Mouse (Mus musculus) forebrain, embryonic 13.5 days (tissue): ENCODE measurements around the gene 3300002I08Rik. TPM values are rescaled to one million over a fixed set of nuclear protein-coding genes. Genes with fewer than 3 reads are reported as not detected.
"Not testable (repeated sequence)": the region's sequence is repeated elsewhere in the genome, so short reads cannot be mapped to it uniquely, and the experiment has no call there.

Experiments used
- ATAC-seq: fragments of 200-750 bp; cut with Nextera tagmentation; 2 replicates; pipeline ENCODE4 v1.8.0; 2017
- H3K27ac ChIP-seq: fragments of 300-500 bp; sonication (generic); 2 replicates; pipeline ENCODE4 v1.5.1; 2015; ENCODE audit warnings: inconsistent platforms, mild to moderate bottlenecking, moderate library complexity
- H3K27me3 ChIP-seq: fragments of 300-500 bp; sonication (generic); 2 replicates; pipeline ENCODE4 v1.6.1; 2015; ENCODE audit warnings: mild to moderate bottlenecking, inconsistent platforms
- H3K36me3 ChIP-seq: fragments of 300-500 bp; sonication (generic); 2 replicates; pipeline ENCODE4 v1.6.1; 2015; ENCODE audit warnings: mild to moderate bottlenecking, inconsistent platforms; ENCODE audit not compliant: poor library complexity, severe bottlenecking
- H3K4me1 ChIP-seq: fragments of 300-500 bp; sonication (generic); 2 replicates; pipeline ENCODE4 v1.6.1; 2015; ENCODE audit warnings: inconsistent platforms
- H3K4me2 ChIP-seq: fragments of 300-500 bp; sonication (generic); 2 replicates; pipeline ENCODE4 v1.6.1; 2015; ENCODE audit warnings: inconsistent platforms, mild to moderate bottlenecking, moderate library complexity
- H3K4me3 ChIP-seq: fragments of 300-500 bp; sonication (generic); 2 replicates; pipeline ENCODE4 v1.5.1; 2015; ENCODE audit warnings: mild to moderate bottlenecking, inconsistent platforms
- H3K9ac ChIP-seq: fragments of 300-500 bp; sonication (generic); 2 replicates; pipeline ENCODE4 v1.6.1; 2015; ENCODE audit warnings: mild to moderate bottlenecking, inconsistent platforms
- H3K9me3 ChIP-seq: fragments of 300-500 bp; sonication (generic); replicated peaks from 2 replicates; pipeline ENCODE4 v1.6.1; 2016; ENCODE audit warnings: inconsistent platforms
- WGBS: fragments of 180-500 bp; shearing (Covaris S2); methylation state at CpG from one replicate; pipeline ENCODE4 v1.1.7; 2015; 5-methylcytosine and 5-hydroxymethylcytosine counted together
- polyA plus RNA-seq: library from polyadenylated mRNA; unstranded; fragments of >200 nt; fragmentation: Nextera tagmentation; extraction: Ambion mirVana; gene quantifications from 2 replicates; pipeline ENCODE4 v1.2.1, GENCODE M21; 2015

Gene 3300002I08Rik
- polyA plus RNA-seq: 13.3 and 14.9 TPM in 2 replicates

DNA sequence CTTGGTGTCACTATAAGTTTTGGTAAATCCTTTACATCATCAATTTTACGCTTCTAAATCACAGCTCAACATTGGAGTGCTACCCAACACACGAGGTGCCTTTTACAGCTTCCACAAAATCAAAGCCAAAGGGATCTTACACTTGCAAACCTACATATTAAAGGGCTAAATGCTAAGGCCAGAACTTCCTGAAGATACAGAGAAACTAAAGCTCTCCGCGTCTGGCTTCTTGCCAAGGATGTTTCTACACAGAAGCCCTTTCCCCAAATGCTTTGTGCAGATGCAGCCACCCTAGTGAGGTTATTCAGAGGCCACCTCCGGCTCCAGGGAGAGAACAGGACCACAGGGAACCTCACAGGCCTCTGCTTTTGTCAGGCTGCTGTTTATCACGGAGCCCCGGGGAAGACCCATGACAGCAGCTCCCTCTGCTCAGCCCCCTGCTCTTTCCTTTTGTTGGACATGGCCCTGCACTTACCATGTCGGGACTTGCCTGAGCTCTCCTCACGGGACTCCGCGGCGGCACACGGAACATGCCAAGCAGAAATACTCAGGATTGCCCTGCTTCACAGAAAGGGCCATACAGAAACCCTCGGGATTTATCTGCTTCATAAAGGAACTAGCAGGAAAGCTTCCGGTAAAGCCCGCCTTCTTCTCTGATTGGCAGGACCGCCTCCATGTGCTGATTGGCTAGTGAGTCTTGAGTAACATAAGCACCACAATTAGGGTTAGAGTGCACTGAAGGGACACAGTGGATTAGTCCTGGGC lies at the start of gene 3300002I08Rik:
Gene 3300002I08Rik, minus strand, starts transcription at position 653 of the 765 bp plus-strand sequence.
- 7% methylated on average over 17 of the region's 17 CpGs for WGBS
- H3K27ac ChIP-seq: peak within 1 kb of the TSS; percentile 85
- H3K4me3 ChIP-seq: peak within 1 kb of the TSS; percentile 63
- peak within 1 kb of the TSS; percentile 57 for H3K4me2 ChIP-seq
- peak; percentile 99 for ATAC-seq
- peak within 1 kb of the TSS; percentile 80 for H3K9ac ChIP-seq
- H3K36me3 ChIP-seq, H3K4me1 ChIP-seq, H3K27me3 ChIP-seq, H3K9me3 ChIP-seq: not testable (repeated sequence)

DNA sequence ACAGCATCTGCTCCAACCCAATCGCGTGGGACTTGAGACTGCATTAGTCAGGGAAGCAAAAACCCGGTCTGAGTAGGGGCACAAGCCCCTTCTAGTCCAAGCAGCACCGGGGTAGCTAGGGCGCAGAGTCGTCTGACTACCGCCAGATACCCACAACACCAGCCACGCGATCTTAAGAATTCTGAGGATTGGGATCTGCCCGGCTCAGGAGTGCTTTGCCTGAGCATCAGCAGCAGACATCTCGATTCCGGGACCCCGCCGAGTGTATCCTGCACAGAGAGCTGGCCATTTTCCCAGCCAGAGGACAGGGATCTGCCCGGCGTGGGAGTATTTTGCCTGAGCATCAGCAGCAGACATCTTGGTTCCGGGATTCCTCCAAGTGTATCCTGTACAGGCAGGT lies 49.6 kb upstream of the 3300002I08Rik start:
- ATAC-seq, H3K9ac ChIP-seq, H3K4me3 ChIP-seq, H3K27me3 ChIP-seq, H3K4me1 ChIP-seq, H3K4me2 ChIP-seq, H3K27ac ChIP-seq: not testable (repeated sequence)
- peaks cover 30% of the 10 kb centered on the region for H3K36me3 ChIP-seq
- 90% methylated on average over 17 of the region's 17 CpGs for WGBS
- H3K9me3 ChIP-seq: peaks cover 15% of the 10 kb centered on the region

DNA sequence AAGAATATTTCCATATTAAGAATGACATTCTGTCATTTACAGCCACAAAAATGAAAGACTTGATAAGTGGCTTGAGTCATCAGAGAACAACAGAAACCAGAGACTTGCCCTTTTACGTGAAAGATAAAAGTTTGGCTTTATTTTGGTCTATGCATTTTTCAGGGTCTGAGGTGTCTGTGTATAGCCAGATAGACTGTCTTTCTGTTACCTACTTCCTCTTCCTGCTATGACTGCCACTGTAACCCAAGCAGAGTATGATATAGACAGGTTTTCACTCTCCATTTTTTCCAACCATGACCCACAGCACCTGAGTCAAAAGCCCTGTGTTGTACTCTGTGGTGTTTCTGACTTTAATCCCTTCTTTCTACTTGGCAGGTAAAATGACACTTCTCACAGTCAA lies 27.6 kb upstream of the 3300002I08Rik start:
- Histone ChIP-seq H3K36me3 (no peaks in the 10 kb centered on the region), H3K4me3 (no peak overlapping the region), H3K9me3 (peaks cover 13% of the 10 kb centered on the region), H3K4me2 (no peak overlapping the region), H3K9ac (no peak overlapping the region), H3K4me1 (no peaks in the 10 kb centered on the region), H3K27me3 (no peaks in the 10 kb centered on the region), H3K27ac (no peak overlapping the region)
- ATAC-seq: no peak
- WGBS: 94% methylated on average over 1 of the region's 1 CpGs

DNA sequence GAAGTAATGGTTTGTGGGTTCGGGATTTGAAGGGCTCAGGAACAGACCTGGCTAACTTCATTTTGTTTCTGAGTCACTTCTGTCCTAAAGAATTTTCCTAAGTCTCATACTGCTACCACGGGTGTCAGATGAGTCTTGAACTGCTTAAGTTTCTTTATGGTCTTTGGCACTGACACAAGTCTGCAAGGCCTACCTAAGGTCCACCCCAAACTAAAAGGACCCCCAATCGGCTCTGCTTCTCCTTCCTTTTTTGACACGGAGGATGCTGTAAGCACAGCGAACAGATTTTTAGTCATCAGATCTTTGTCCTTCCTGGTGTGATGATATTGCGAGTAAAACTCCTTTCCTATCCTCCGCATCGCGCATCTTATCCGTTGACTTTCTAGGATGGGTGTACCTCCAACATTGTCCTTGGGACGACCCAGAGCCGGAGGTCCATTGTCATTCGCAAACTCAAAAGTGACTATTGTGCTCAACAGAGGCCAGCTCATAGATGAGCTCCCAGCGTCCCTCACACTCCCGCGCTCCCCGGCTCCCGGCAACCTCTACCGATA lies 23.1 kb upstream of the 3300002I08Rik start:
- 96% methylated on average over 19 of the region's 19 CpGs for WGBS
- not testable (repeated sequence) for H3K4me3 ChIP-seq, H3K9ac ChIP-seq, H3K36me3 ChIP-seq, H3K27ac ChIP-seq, H3K9me3 ChIP-seq, H3K4me2 ChIP-seq, ATAC-seq, H3K27me3 ChIP-seq, H3K4me1 ChIP-seq

DNA sequence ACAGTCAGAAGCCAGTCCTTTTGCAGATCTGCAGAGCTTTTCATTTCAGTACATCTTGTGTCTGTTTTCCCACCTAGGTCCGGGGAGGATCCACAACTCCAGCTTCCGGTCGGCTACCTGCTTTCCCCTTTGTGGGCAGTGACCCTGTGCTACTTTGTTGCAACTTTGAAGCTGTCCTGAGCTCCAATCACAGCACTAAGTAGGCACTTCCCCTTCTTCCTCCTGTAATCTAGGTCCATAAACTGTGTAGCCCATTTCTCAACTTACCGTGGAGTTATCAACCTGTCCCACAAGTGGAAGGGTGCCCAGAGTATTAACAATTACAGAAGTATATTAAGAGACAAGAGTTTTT lies 289 bp upstream of the 3300002I08Rik start:
- peak; percentile 64; the same call in 1 of the 2 replicates for ATAC-seq
- H3K9ac ChIP-seq: peak overlapping the region; percentile 80
- WGBS: 13% methylated on average over 4 of the region's 4 CpGs
- peaks cover 3% of the 10 kb centered on the region; the same call in 1 of the 2 replicates for H3K36me3 ChIP-seq
- H3K4me1 ChIP-seq: no peaks in the 10 kb centered on the region
- peak overlapping the region; percentile 63 for H3K4me3 ChIP-seq
- H3K4me2 ChIP-seq: peak overlapping the region; percentile 57
- no peaks in the 10 kb centered on the region for H3K27me3 ChIP-seq
- no peaks in the 10 kb centered on the region for H3K9me3 ChIP-seq
- H3K27ac ChIP-seq: no peak overlapping the region

DNA sequence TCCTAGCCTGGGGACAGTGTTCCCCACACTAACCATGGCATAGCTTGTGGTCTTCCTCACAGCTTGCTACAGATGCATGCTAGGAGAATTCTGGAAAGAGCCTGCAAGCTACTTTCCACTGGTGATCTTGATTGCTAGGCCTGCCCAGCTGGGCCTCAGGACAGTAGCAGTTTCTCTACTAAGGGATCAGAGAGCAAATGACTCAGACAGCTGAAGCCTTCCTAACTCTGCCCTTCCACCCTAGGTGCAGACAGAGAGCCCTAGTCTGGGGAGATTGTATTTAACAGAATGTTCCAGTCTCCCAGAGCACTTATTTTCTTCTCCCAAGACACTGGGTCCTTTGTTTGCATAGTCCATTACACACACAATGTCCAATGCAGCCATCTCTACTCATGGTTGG lies 5.4 kb downstream of the 3300002I08Rik start:
- H3K36me3 ChIP-seq, H3K27me3 ChIP-seq, H3K9ac ChIP-seq, ATAC-seq, H3K4me3 ChIP-seq, H3K27ac ChIP-seq, H3K4me2 ChIP-seq, H3K4me1 ChIP-seq: not testable (repeated sequence)
- 0 out of 2 replicates have a peak, but pooled peaks cover 10% of the 10 kb centered on the region for H3K9me3 ChIP-seq

DNA sequence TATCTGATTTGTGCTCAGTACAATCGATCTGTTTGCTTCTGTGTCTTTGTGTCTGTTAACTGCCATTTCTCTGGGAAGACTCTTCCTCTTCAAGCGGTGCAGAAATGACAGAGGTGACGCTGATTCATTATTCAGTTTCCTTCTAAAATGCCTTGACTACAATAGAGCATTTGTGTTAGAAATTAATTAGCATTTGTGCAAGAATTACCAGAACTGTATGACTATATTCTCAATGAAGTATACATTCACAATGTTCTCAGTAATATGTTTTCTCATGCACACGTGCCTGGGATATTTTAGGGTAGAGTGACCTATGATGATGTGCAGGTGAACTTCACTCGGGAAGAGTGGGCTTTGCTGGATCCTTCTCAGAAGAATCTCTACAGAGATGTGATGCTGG lies 39.2 kb downstream of the 3300002I08Rik start, which contains the start of gene Gm10130:
Gene Gm10130, plus strand, starts transcription at position 301 of the 400 bp plus-strand sequence.
- no peak within 1 kb of the TSS for H3K4me3 ChIP-seq
- H3K36me3 ChIP-seq: peaks cover 53% of the 10 kb centered on the region
- H3K9ac ChIP-seq: no peak within 1 kb of the TSS
- ATAC-seq: no peak
- no peak within 1 kb of the TSS for H3K27ac ChIP-seq
- H3K27me3 ChIP-seq: no peaks in the 10 kb centered on the region
- no peak within 1 kb of the TSS for H3K4me2 ChIP-seq
- 94% methylated on average over 5 of the region's 5 CpGs for WGBS
- no peaks in the 10 kb centered on the region for H3K4me1 ChIP-seq
- H3K9me3 ChIP-seq: peaks cover 41% of the 10 kb centered on the region

DNA sequence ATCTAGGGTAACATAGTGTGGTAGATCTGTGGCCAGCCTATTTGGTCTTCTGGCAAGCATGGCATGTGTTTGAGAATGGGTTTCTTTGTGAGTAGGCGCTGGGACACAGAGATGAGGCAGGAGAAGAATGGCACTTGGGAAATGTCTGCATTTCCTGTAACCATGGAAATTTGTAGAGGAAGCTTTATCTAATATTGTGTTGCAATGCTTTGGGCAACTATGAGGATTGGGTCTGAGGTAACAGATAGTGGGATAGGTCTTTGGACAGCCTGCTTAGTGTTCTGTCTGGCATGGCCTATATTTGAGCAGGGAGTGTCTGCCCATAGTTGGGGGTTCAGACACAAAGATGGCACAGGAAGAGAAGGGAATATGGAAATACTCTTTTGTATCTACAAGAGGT lies 43.6 kb downstream of the 3300002I08Rik start:
- Histone ChIP-seq H3K9ac (no peak overlapping the region), H3K36me3 (peaks cover 56% of the 10 kb centered on the region), H3K4me1 (no peaks in the 10 kb centered on the region), H3K27ac (no peak overlapping the region), H3K9me3 (peaks cover 42% of the 10 kb centered on the region), H3K4me2 (no peak overlapping the region), H3K27me3 (no peaks in the 10 kb centered on the region), H3K4me3 (no peak overlapping the region)
- WGBS: 94% methylated on average over 1 of the region's 1 CpGs
- no peak for ATAC-seq

DNA sequence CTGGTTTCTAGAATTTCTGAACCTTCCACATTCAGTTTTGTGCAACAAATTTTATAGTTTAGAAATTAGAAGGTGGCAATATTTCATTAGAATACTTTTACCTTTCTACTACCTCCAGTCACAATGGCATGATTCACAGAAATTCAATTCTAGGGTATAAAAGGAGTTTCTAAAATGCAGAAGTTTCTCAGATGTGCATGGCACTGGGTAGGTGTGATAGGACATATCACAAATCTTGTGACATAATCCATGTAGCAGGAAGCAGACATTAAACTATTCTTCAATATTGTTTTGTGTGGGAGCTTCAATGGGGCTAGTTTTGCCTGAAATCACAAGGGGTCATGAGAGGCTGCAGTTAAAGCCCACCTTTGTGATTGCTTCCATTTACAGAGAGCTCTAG lies 46.4 kb downstream of the 3300002I08Rik start:
- no peak for ATAC-seq
- no peak overlapping the region for H3K4me3 ChIP-seq

DNA sequence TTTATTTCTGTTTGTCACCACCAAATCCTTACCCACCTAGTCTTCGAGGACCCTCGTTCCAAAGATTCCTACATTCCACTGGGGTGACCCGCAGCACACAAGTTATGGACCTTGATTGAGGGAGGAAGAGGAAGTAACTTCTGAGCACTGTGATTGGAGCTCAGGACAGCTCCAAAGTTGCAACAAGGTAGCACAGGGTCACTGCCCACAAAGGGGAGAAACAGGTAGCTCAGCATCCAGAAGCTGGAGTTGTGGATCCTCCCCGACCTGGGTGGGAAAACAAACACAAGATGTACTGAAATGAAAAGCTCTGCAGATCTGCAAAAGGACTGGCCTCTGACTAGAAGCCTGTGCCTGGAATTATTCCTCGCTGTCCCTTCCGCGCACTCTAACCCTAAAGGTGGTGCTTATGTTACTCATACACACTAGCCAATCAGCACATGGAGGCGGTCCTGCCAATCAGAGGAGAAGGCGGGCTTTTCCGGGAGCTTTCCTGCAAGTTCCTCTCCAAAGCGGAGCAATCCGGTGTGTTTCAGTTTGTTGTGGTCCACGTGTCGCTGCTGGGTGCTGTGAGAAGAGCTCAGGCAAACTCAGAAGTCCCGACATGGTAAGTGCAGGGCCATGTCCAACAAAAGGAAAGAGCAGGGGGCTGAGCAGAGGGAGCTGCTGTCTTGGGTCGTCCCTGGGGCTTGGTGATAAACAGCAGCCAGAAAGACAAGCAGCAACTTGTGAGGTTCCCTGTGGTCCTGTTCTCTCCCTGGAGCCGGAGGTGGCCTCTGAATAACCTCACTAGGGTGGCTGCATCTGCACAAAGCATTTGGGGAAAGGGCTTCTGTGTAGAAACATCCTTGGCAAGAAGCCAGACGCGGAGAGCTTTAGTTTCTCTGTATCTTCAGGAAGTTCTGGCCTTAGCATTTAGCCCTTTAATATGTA lies 51.3 kb downstream of the 3300002I08Rik start:
- H3K27me3 ChIP-seq, H3K27ac ChIP-seq, H3K4me1 ChIP-seq, H3K9me3 ChIP-seq: not testable (repeated sequence)
- Histone ChIP-seq H3K4me3 (peak overlapping the region; percentile 50), H3K4me2 (peak overlapping the region; percentile 61), H3K9ac (peak overlapping the region; percentile 65), H3K36me3 (peaks cover 14% of the 10 kb centered on the region)
- ATAC-seq: peak; percentile 99
- WGBS: 16% methylated on average over 19 of the region's 19 CpGs

More for the DNA sequence above, 46.4 kb downstream of the 3300002I08Rik start:
- Histone ChIP-seq H3K4me1 (no peaks in the 10 kb centered on the region), H3K9ac (no peak overlapping the region), H3K4me2 (no peak overlapping the region), H3K27ac (no peak overlapping the region), H3K27me3 (no peaks in the 10 kb centered on the region), H3K36me3 (peaks cover 40% of the 10 kb centered on the region), H3K9me3 (peaks cover 32% of the 10 kb centered on the region)

DNA sequence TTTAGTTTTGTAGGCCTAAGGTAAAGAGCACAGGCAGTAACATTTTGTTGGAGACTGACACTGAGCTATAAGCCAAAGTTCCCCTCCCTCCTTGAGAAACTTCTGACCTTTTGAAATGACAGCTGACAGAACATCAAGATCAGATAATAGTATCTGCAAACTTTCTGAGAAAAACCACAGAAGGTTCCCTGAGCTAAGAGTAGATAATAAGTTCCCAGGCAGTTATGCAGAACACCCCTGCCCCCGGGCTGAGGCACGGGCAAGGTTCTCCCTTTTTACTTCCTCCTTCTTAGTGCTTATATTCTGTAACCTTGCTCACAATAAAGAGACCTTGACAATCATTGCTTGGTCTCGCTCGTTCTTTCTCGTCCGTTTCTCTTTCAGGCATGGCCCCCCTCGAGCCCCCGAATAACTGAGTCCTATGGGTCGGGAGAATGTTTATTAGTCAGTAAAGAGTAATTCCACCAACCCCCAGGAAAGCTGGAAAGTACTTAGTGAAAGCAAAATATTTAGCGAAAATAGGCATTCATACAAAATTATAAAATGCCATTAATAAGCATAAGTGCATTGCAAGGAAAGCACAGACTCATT lies 55.3 kb downstream of the 3300002I08Rik start:
- no peak overlapping the region for H3K4me2 ChIP-seq
- H3K9ac ChIP-seq: no peak overlapping the region
- H3K27ac ChIP-seq: no peak overlapping the region
- 91% methylated on average over 10 of the region's 10 CpGs for WGBS
- H3K27me3 ChIP-seq: no peaks in the 10 kb centered on the region
- H3K36me3 ChIP-seq: no peaks in the 10 kb centered on the region
- H3K4me3 ChIP-seq: no peak overlapping the region
- H3K4me1 ChIP-seq: no peaks in the 10 kb centered on the region
- peaks cover 9% of the 10 kb centered on the region for H3K9me3 ChIP-seq
- ATAC-seq: no peak

DNA sequence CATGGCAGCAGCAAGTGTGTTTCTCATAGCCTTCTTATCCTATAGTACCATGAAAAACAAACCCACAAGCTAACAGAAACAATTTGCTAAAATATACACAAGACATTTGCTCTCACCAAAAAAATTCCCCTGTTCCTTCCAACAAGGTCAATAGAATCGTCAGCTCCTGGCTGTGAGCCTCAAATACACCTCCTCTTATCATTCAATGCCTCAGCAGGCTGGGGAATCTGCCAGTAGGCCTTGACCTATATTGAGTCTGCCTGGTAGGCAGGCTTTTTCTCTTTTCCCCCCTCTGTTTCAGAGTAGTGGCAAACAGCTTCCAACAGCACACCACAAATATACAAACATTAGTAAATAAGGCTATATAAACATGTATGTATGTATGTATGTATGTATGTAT lies 63.5 kb downstream of the 3300002I08Rik start:
- no peak overlapping the region for H3K4me3 ChIP-seq
- no peak overlapping the region for H3K27ac ChIP-seq
- no peak overlapping the region for H3K4me2 ChIP-seq
- no peaks in the 10 kb centered on the region; the same call in 1 of the 2 replicates for H3K9me3 ChIP-seq
- no peak overlapping the region for H3K9ac ChIP-seq
- no peaks in the 10 kb centered on the region for H3K36me3 ChIP-seq
- H3K27me3 ChIP-seq: no peaks in the 10 kb centered on the region
- ATAC-seq: no peak
- 62% methylated on average over 1 of the region's 1 CpGs for WGBS
- no peaks in the 10 kb centered on the region for H3K4me1 ChIP-seq
